8 mouse cellular contexts compared by ENCODE assay signal in the genomic region with DNA sequence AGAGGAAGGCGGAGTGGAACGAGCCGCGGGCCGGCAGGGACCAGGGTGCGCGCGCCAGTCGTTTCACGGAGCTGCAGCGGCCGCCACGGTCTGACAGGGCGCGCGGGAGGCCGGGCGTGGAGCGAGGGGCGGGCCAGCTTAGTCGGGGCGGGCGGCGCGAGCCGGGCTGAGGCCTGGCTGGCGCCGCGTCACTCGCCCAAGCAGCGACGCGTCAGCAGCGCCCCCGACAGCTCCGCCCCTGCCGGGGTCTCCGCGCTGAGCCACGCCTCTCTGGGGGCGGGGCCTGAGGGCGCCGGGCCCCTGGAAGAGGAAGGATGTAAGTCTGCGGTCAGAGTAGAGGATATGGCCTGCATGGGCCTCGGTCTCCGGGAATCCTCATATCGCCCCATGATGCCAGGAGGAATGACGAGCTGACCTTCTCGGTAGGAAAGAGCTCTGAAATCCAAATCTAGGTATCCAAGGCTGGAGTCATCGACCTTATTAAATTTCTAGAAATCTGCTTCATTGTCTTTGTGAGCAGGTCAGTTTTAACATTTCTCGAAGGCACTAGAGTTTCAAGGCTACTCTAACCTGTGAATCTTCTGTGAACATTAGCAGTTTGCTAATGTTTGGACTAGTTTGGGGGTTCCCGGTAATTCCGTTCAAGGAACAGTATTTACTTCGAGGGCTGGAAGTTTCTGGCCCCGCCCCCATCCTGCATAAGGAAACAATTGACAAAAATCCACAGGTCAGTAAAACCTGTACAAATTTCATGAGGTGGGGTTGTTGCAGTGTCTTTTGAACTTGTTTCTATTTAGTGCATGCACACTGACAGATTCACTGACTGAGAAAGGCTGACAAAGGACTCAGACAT. TPM values are rescaled to one million over a fixed set of nuclear protein-coding genes. Genes with fewer than 3 reads are reported as not detected.
DNase-seq lines count a peak whose midpoint lies in the region; ATAC-seq lines count a peak whose summit lies in the region.

A gene (minus strand): TSS at position 228 of the 853 bp plus-strand sequence.

- peak within 1 kb of the TSS; percentile 82 for H3K4me2 ChIP-seq in hindbrain, embryonic 12.5 days (replicated peaks)

- peak within 1 kb of the TSS; percentile 60 for H3K4me3 ChIP-seq in hindbrain, embryonic 12.5 days

- H3K27ac ChIP-seq in hindbrain, embryonic 12.5 days: 0 out of 2 replicates have a peak within 1 kb of the TSS, but pooled peaks have one; percentile 49

- ATAC-seq in hindbrain, embryonic 12.5 days (ENCODE audit: low FRiP score): peak; percentile 100

- peak; percentile 97 for DNase-seq in Muller cell, postnatal 12 days (ENCODE audit: inconsistent ontology term)
- peak; percentile 95 for DNase-seq in cerebellum, adult 9-11 months
- DNase-seq in frontal cortex, postnatal 10 days (ENCODE audit: low spot score in 2 of 2): peak; percentile 89 to 93
- peak; percentile 88 to 93 for DNase-seq in layer of hippocampus, postnatal 14 days (ENCODE audit: low spot score in 2 of 2)
- peak; percentile 94 for DNase-seq in lung, postnatal 14 days
- DNase-seq in retina, adult 2 months (ENCODE audit: low read depth, low spot score): peak; percentile 60
- DNase-seq in thymus, postnatal 36 days: peak; percentile 96 to 98

- no peaks in the 10 kb centered on the region for H3K27me3 ChIP-seq in hindbrain, embryonic 12.5 days

- H3K9ac ChIP-seq in hindbrain, embryonic 12.5 days: peak within 1 kb of the TSS; percentile 70

- WGBS in hindbrain, embryonic 12.5 days: 6% methylated on average over 39 of the region's 55 CpGs

- no peaks in the 10 kb centered on the region for H3K36me3 ChIP-seq in hindbrain, embryonic 12.5 days

- H3K9me3 ChIP-seq in hindbrain, embryonic 12.5 days (replicated peaks): no peaks in the 10 kb centered on the region

- H3K4me1 ChIP-seq in hindbrain, embryonic 12.5 days: peaks cover 9% of the 10 kb centered on the region

RNA-seq across cellular contexts. Expression of the gene that starts here (rescaled TPM):
- polyA plus RNA-seq in hindbrain, embryonic 12.5 days (2016; fragmentation: Nextera tagmentation; extraction: Ambion mirVana): 34.4 and 36.1 TPM in 2 replicates
- 10 to 100 TPM; 15.8 to 18.0 TPM for total RNA-seq in layer of hippocampus, postnatal 14 days (2021)

Comparison
In these comparisons a context has a peak if more than half of its experiments do, and no peak if none do; other contexts are left out.
1. Peak in every context shown above with its lines: DNase-seq, ATAC-seq, H3K4me3 ChIP-seq and H3K27ac ChIP-seq.